Mouse (Mus musculus): Measurements from ENCODE around the gene Apol6. TPM values are rescaled to one million over a fixed set of nuclear protein-coding genes. Genes with fewer than 3 reads are reported as not detected.
A peak's percentile ranks its signal among the peaks of the same experiment; 100 is the strongest.
"Not testable (repeated sequence)": the region's sequence is repeated elsewhere in the genome, so short reads cannot be mapped to it uniquely, and the experiment has no call there.

Gene Apol6
- polyA plus RNA-seq, 1 experiment from 2014 or later, result 0.06 TPM

DNA sequence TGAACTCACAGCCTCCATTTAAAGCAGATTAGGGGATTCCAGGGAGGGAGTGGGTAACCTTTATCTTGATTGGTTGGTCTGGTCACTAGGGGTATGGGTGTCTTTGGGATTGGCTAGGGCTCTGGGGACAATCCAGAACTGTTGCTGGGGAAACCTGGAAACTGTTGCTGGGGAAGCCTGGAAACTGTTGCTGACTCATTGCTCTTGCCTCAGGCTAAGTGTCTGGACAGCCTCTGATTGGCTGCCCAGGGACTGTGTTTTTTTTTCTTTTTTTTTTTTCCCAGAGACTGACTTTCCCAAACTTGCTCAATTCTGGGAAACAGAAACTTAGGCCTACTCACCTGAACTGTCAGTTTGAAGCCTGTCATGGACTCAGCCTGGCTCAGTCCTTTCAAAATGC lies 14.0 kb downstream of the Apol6 start:
- Histone ChIP-seq H3K4me2 (ENCODE audit: low read depth, low read length) (no peak overlapping the region), H3K9ac (ENCODE audit: low read depth, low read length) (no peak overlapping the region), H3K4me3 (ENCODE audit: low read depth, low read length) (no peak overlapping the region), H3K27ac (ENCODE audit: low read length) (no peak overlapping the region), H3K36me3 (ENCODE audit: control insufficient read depth, insufficient read depth) (no peaks in the 10 kb centered on the region), H3K9me3 (replicated peaks; ENCODE audit: control insufficient read depth, low read length) (no peaks in the 10 kb centered on the region), H3K4me1 (ENCODE audit: control insufficient read depth, low read depth, low read length) (no peaks in the 10 kb centered on the region), H3K27me3 (ENCODE audit: control insufficient read depth, insufficient read depth, low read depth, low read length) (no peaks in the 10 kb centered on the region)
- no peak for ATAC-seq (ENCODE audit: low read depth)

- not testable (repeated sequence) for H3K27ac ChIP-seq (ENCODE audit: low read length); ATAC-seq (ENCODE audit: low read depth); H3K27me3 ChIP-seq (ENCODE audit: control insufficient read depth, insufficient read depth, low read depth, low read length); H3K9me3 ChIP-seq (replicated peaks; ENCODE audit: control insufficient read depth, low read length); H3K4me3 ChIP-seq (ENCODE audit: low read depth, low read length); H3K36me3 ChIP-seq (ENCODE audit: control insufficient read depth, insufficient read depth); H3K4me2 ChIP-seq (ENCODE audit: low read depth, low read length); H3K4me1 ChIP-seq (ENCODE audit: control insufficient read depth, low read depth, low read length); H3K9ac ChIP-seq (ENCODE audit: low read depth, low read length)
- 70% methylated on average over 4 of the region's 4 CpGs for WGBS (ENCODE audit: insufficient replicate concordance)
Observed at GRCm38 (mm10) chr15:77059416-77059815, 14.9 kb downstream of the Apol6 start.

- no peaks in the 10 kb centered on the region for H3K4me1 ChIP-seq (ENCODE audit: control insufficient read depth, low read depth, low read length)
- H3K27me3 ChIP-seq (ENCODE audit: control insufficient read depth, insufficient read depth, low read depth, low read length), result no peaks in the 10 kb centered on the region
- no peak overlapping the region for H3K27ac ChIP-seq (ENCODE audit: low read length)
- no peaks in the 10 kb centered on the region for H3K36me3 ChIP-seq (ENCODE audit: control insufficient read depth, insufficient read depth)
- no peak overlapping the region for H3K9ac ChIP-seq (ENCODE audit: low read depth, low read length)
- no peak overlapping the region for H3K4me3 ChIP-seq (ENCODE audit: low read depth, low read length)
- no peak for ATAC-seq (ENCODE audit: low read depth)
- H3K9me3 ChIP-seq (replicated peaks; ENCODE audit: control insufficient read depth, low read length), result no peaks in the 10 kb centered on the region
- no peak overlapping the region for H3K4me2 ChIP-seq (ENCODE audit: low read depth, low read length)
Observed at GRCm38 (mm10) chr15:77062746-77063145, 18.2 kb downstream of the Apol6 start.

DNA sequence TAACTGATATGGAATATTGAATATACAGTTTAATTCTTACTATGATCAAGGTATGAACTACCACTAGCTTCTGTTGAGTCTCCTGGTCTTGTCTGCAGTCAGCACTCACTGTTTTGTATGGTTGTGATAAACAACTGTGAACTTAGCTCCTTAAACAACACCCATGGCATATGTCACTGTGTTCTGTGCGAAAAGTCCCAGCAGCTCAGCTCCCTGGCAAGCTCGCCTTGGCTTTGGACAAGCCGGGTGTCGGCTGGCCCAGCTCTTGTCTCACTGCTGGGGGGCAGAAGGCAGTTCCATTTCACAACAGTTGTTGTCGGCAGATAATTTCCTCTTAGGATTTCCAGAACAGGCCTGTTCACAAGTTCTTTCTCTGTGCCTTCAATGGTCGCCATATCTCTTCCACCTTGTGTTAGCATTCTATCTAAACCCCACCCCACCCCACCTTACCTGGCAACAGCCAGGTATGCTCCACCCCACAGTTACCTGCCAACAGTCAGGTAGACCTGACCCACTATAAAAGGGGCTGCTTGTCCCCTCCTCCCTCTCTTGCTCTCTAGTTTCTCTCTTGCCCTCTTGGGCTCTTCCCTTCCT lies 20.8 kb downstream of the Apol6 start:
- no peak overlapping the region for H3K27ac ChIP-seq (ENCODE audit: low read length)
- H3K9ac ChIP-seq (ENCODE audit: low read depth, low read length), result no peak overlapping the region
- no peaks in the 10 kb centered on the region for H3K27me3 ChIP-seq (ENCODE audit: control insufficient read depth, insufficient read depth, low read depth, low read length)
- H3K4me2 ChIP-seq (ENCODE audit: low read depth, low read length), result no peak overlapping the region
- no peak for ATAC-seq (ENCODE audit: low read depth)
- no peak overlapping the region for H3K4me3 ChIP-seq (ENCODE audit: low read depth, low read length)
- no peaks in the 10 kb centered on the region for H3K9me3 ChIP-seq (replicated peaks; ENCODE audit: control insufficient read depth, low read length)
- 65% methylated on average over 6 of the region's 6 CpGs for WGBS (ENCODE audit: insufficient replicate concordance)
- no peaks in the 10 kb centered on the region for H3K36me3 ChIP-seq (ENCODE audit: control insufficient read depth, insufficient read depth)
- H3K4me1 ChIP-seq (ENCODE audit: control insufficient read depth, low read depth, low read length), result no peaks in the 10 kb centered on the region

DNA sequence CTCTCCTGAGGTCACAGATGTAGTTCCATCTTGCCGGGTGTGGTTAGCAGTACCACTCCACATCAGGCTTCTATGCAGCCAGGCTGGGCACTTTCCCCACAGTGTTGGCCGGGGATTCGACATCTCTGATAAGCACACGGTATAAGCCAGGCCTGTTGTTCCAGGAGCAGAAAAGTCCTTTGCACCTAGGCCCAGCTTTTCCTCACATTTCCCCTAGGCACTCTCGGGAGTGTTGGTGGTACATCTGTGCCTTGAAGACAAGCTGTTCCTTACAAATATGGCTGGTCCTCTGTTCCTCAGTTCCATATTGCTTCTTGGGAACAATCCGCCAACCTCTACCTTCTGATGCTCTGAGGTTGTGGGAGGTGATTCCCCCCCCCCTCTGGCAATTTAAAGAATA lies 21.7 kb downstream of the Apol6 start:
- Histone ChIP-seq H3K27me3 (ENCODE audit: control insufficient read depth, insufficient read depth, low read depth, low read length) (no peaks in the 10 kb centered on the region), H3K4me1 (ENCODE audit: control insufficient read depth, low read depth, low read length) (no peaks in the 10 kb centered on the region; the same call in 1 of the 2 replicates), H3K4me2 (ENCODE audit: low read depth, low read length) (no peak overlapping the region), H3K9ac (ENCODE audit: low read depth, low read length) (no peak overlapping the region), H3K4me3 (ENCODE audit: low read depth, low read length) (no peak overlapping the region), H3K27ac (ENCODE audit: low read length) (no peak overlapping the region), H3K9me3 (replicated peaks; ENCODE audit: control insufficient read depth, low read length) (no peaks in the 10 kb centered on the region), H3K36me3 (ENCODE audit: control insufficient read depth, insufficient read depth) (no peaks in the 10 kb centered on the region)
- ATAC-seq (ENCODE audit: low read depth), result no peak
- 50% methylated on average over 6 of the region's 6 CpGs for WGBS (ENCODE audit: insufficient replicate concordance)

- H3K4me3 ChIP-seq (ENCODE audit: low read depth, low read length), result no peak overlapping the region
- no peak overlapping the region for H3K27ac ChIP-seq (ENCODE audit: low read length)
- peaks cover 2% of the 10 kb centered on the region for H3K4me1 ChIP-seq (ENCODE audit: control insufficient read depth, low read depth, low read length)
- H3K36me3 ChIP-seq (ENCODE audit: control insufficient read depth, insufficient read depth), result no peaks in the 10 kb centered on the region
- no peaks in the 10 kb centered on the region for H3K9me3 ChIP-seq (replicated peaks; ENCODE audit: control insufficient read depth, low read length)
- H3K9ac ChIP-seq (ENCODE audit: low read depth, low read length), result no peak overlapping the region
- no peaks in the 10 kb centered on the region for H3K27me3 ChIP-seq (ENCODE audit: control insufficient read depth, insufficient read depth, low read depth, low read length)
- WGBS (ENCODE audit: insufficient replicate concordance), result 55% methylated on average over 3 of the region's 3 CpGs
- no peak for ATAC-seq (ENCODE audit: low read depth)
- no peak overlapping the region for H3K4me2 ChIP-seq (ENCODE audit: low read depth, low read length)
Observed at GRCm38 (mm10) chr15:77068439-77068861, 23.9 kb downstream of the Apol6 start.

GRCm38 (mm10) chr15:77069019-77069418 lies 24.5 kb downstream of the Apol6 start:
- Histone ChIP-seq H3K4me2 (ENCODE audit: low read depth, low read length) (no peak overlapping the region), H3K27ac (ENCODE audit: low read length) (no peak overlapping the region), H3K4me1 (ENCODE audit: control insufficient read depth, low read depth, low read length) (peaks cover 2% of the 10 kb centered on the region), H3K27me3 (ENCODE audit: control insufficient read depth, insufficient read depth, low read depth, low read length) (no peaks in the 10 kb centered on the region), H3K4me3 (ENCODE audit: low read depth, low read length) (no peak overlapping the region), H3K36me3 (ENCODE audit: control insufficient read depth, insufficient read depth) (no peaks in the 10 kb centered on the region), H3K9ac (ENCODE audit: low read depth, low read length) (no peak overlapping the region), H3K9me3 (replicated peaks; ENCODE audit: control insufficient read depth, low read length) (no peaks in the 10 kb centered on the region)
- 49% methylated on average over 3 of the region's 3 CpGs for WGBS (ENCODE audit: insufficient replicate concordance)
- ATAC-seq (ENCODE audit: low read depth), result no peak

DNA sequence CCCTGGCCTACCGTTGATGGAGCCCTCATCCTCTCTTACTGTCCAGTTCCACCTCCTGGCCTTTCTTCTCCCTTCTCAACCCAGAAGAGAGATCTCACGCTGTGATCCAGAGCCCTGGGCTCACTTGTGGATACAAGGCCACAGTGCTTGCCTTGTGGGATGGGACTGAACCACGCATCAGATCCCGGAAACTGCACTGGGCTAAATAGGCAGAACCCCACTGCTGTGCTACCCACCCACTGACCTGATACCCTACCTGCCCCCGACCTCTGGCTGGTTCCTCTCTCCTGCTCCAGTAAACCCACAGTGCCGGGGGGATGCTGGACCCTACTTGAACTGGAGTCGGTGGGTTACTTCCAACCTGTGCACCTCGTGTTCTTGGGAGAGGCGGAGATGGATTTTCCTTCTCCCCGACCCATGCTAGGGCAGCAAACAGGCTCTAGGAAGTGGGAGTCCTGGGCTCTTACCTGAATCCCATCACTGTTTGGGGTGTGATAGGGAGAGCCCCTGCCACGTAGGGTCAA lies 26.3 kb downstream of the Apol6 start:
- Histone ChIP-seq H3K4me1 (ENCODE audit: control insufficient read depth, low read depth, low read length) (peaks cover 2% of the 10 kb centered on the region), H3K9ac (ENCODE audit: low read depth, low read length) (no peak overlapping the region), H3K4me2 (ENCODE audit: low read depth, low read length) (no peak overlapping the region), H3K27ac (ENCODE audit: low read length) (no peak overlapping the region), H3K9me3 (replicated peaks; ENCODE audit: control insufficient read depth, low read length) (no peaks in the 10 kb centered on the region), H3K36me3 (ENCODE audit: control insufficient read depth, insufficient read depth) (no peaks in the 10 kb centered on the region), H3K4me3 (ENCODE audit: low read depth, low read length) (no peak overlapping the region), H3K27me3 (ENCODE audit: control insufficient read depth, insufficient read depth, low read depth, low read length) (no peaks in the 10 kb centered on the region)
- ATAC-seq (ENCODE audit: low read depth), result no peak
- WGBS (ENCODE audit: insufficient replicate concordance), result 60% methylated on average over 11 of the region's 11 CpGs

- H3K4me1 ChIP-seq (ENCODE audit: control insufficient read depth, low read depth, low read length), result peaks cover 2% of the 10 kb centered on the region
- no peaks in the 10 kb centered on the region for H3K27me3 ChIP-seq (ENCODE audit: control insufficient read depth, insufficient read depth, low read depth, low read length)
- H3K27ac ChIP-seq (ENCODE audit: low read length), result no peak overlapping the region
- 0 out of 2 replicates have a peak, but pooled peaks have one; percentile 27 for ATAC-seq (ENCODE audit: low read depth)
- H3K9ac ChIP-seq (ENCODE audit: low read depth, low read length), result no peak overlapping the region
- H3K4me2 ChIP-seq (ENCODE audit: low read depth, low read length), result no peak overlapping the region
- 8% methylated on average over 10 of the region's 10 CpGs for WGBS (ENCODE audit: insufficient replicate concordance)
- H3K9me3 ChIP-seq (replicated peaks; ENCODE audit: control insufficient read depth, low read length), result no peaks in the 10 kb centered on the region
- no peak overlapping the region for H3K4me3 ChIP-seq (ENCODE audit: low read depth, low read length)
- no peaks in the 10 kb centered on the region for H3K36me3 ChIP-seq (ENCODE audit: control insufficient read depth, insufficient read depth)
Observed at GRCm38 (mm10) chr15:77071501-77071900, 27.0 kb downstream of the Apol6 start.

Data from liver, embryonic 16.5 days (tissue).